Mouse (Mus musculus) hindbrain, postnatal 0 days (tissue): ENCODE measurements around the gene Fbxo30. TPM values are rescaled to one million over a fixed set of nuclear protein-coding genes. Genes with fewer than 3 reads are reported as not detected.

Source experiments
- ATAC-seq: fragments of 200-750 bp; cut with Nextera tagmentation; 2 replicates; pipeline ENCODE4 v1.8.0; 2017; ENCODE audit warnings: mild to moderate bottlenecking, moderate TSS enrichment, moderate library complexity
- DNase-seq: peaks from one replicate; pipeline ENCODE4 v3.0.0-alpha.2; 2015; ENCODE audit warnings: low spot score
- H3K27ac ChIP-seq: fragments of 300-500 bp; sonication (generic); 2 replicates; pipeline ENCODE4 v1.5.1; 2014; ENCODE audit warnings: mild to moderate bottlenecking
- H3K27me3 ChIP-seq: fragments of 300-500 bp; sonication (generic); 2 replicates; pipeline ENCODE4 v1.6.1; 2014; ENCODE audit warnings: low read length, mixed read lengths; ENCODE audit not compliant: insufficient read depth
- H3K36me3 ChIP-seq: fragments of 300-500 bp; sonication (generic); 2 replicates; pipeline ENCODE4 v1.6.1; 2014; ENCODE audit warnings: low read length, mixed read lengths; ENCODE audit not compliant: insufficient read depth
- H3K4me1 ChIP-seq: fragments of 300-500 bp; sonication (generic); 2 replicates; pipeline ENCODE4 v1.6.1; 2014; ENCODE audit warnings: antibody characterized with exemption, low read length, mixed read lengths; ENCODE audit not compliant: insufficient read depth
- H3K4me2 ChIP-seq: fragments of 300-500 bp; sonication (generic); 2 replicates; pipeline ENCODE4 v1.6.1; 2014; ENCODE audit warnings: low read depth, mild to moderate bottlenecking, low read length, moderate library complexity, mixed read lengths
- H3K4me3 ChIP-seq: fragments of 300-500 bp; sonication (generic); 2 replicates; pipeline ENCODE4 v1.5.1; 2014; ENCODE audit warnings: low read length
- H3K9ac ChIP-seq: fragments of 300-500 bp; sonication (generic); replicated peaks from 2 replicates; pipeline ENCODE4 v1.6.1; 2014; ENCODE audit warnings: mild to moderate bottlenecking, low read length, moderate library complexity, mixed read lengths
- H3K9me3 ChIP-seq: fragments of 300-500 bp; sonication (generic); 2 replicates; pipeline ENCODE4 v1.6.1; 2016; ENCODE audit warnings: low read length, mixed read lengths
- CTCF ChIP-seq: IDR thresholded peaks from 2 replicates; pipeline ENCODE4 v1.5.1; 2016; ENCODE audit warnings: antibody characterized with exemption, control low read depth, low read depth
- WGBS: fragments of 180-500 bp; shearing (Covaris S2); extraction: QIAGEN DNeasy Blood & Tissue Kit; methylation state at CpG from one replicate; pipeline ENCODE4 v1.1.7; 2014; 5-methylcytosine and 5-hydroxymethylcytosine counted together
- polyA plus RNA-seq: library from polyadenylated mRNA; unstranded; fragments of >200 nt; fragmentation: Nextera tagmentation; extraction: Ambion mirVana; gene quantifications from 2 replicates; pipeline ENCODE4 v1.2.1, GENCODE M21; 2015
- total RNA-seq: library from RNA; depleted of rRNA; stranded (reverse); fragments of >200 nt; gene quantifications from 2 replicates; pipeline ENCODE4 v1.2.3, GENCODE M21; 2014; rRNA removed

Fbxo30 gene
- total and polyA plus RNA-seq, 2 experiments from 2014 or later = 8.8 to 11.3 TPM

DNA sequence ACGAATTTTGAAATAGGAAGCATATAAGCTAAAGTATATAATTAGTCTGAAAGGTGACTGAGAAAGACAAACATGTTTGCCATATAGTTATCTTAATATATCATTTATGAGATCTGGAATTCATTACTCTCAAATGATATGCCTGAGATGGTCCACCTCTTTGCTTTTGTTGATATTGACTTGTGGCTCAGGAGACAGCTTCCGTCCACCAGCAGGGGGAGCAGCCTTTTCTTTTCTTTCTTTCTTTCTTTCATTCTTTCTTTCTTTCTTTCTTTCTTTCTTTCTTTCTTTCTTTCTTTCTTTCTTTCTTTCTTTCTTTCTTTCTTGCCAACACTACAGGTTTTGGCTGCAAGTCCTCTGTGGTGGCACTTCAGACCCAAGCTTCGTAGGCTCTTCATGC lies 45.4 kb downstream of the Fbxo30 start:
- TF ChIP-seq CTCF = peak; percentile 58
- Histone ChIP-seq H3K4me3 (no peak overlapping the region), H3K27ac (no peak overlapping the region), H3K27me3 (no peaks in the 10 kb centered on the region), H3K9ac (no peak overlapping the region), H3K4me1 (no peaks in the 10 kb centered on the region), H3K36me3 (no peaks in the 10 kb centered on the region), H3K9me3 (no peaks in the 10 kb centered on the region), H3K4me2 (no peak overlapping the region)
- no peak for DNase-seq
- ATAC-seq = no peak
- 97% methylated on average over 3 of the region's 3 CpGs for WGBS

- no peaks in the 10 kb centered on the region for H3K27me3 ChIP-seq
- no peaks in the 10 kb centered on the region for H3K36me3 ChIP-seq
- peak; percentile 96 for ATAC-seq
- under 1% methylated on average over 78 of the region's 106 CpGs for WGBS
- no peak for TF ChIP-seq CTCF
- H3K4me3 ChIP-seq = peak within 1 kb of the TSS; percentile 73
- H3K9me3 ChIP-seq = no peaks in the 10 kb centered on the region
- H3K4me1 ChIP-seq = no peaks in the 10 kb centered on the region
- DNase-seq = peak; percentile 85
- H3K27ac ChIP-seq = peak within 1 kb of the TSS; percentile 98
- peak within 1 kb of the TSS; percentile 68 for H3K4me2 ChIP-seq
- H3K9ac ChIP-seq = peak within 1 kb of the TSS; percentile 95
Observed at GRCm38 (mm10) chr10:11343205-11344141, 62.3 kb downstream of the Fbxo30 start, which contains the start of gene Epm2a. TSS of gene Epm2a (plus strand) at chr10:11343404.

DNA sequence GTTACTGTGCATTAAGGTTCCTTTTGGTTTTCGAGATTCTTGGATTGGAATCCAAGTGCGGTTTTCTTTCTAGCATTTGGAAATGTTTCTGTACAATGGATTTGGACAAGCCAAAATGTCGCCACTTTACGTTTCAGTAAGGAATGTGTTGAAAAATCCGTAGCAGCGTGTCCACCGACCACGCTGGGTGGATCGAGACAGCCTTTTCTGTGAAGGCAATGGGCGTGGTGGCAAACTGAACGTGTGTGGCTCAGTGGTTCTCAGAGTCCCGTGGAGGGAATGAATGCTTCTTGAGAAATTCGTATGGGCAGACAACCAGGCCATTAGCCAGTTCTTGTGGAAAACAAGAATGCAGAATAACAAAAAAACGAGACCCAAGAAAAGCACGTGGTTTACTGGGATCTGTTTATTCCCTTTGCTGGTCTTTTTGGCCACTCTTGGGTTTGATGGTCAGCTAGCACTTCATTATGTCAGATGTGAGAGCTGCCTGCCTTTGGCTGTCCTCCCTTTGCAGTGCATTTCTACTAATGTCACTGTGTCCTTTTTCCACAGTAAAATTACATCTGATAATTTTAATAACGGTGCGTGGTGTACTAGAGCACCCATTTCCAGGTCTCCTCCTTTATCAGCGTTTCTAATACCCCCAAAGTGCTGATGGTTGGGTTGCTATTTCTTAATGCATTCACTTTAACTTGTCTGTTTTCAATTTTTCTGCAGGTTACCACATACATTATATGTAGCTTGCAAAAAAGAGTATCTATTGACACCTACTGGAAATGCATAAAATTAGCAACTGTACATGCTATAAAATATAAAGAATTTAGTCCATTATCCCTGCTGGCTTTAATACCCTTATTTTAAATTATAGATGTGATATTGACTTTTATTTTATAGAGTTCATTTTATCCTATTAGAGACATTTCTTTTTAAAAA lies 63.7 kb downstream of the Fbxo30 start:
- H3K9me3 ChIP-seq = no peaks in the 10 kb centered on the region
- ATAC-seq = no peak
- no peak overlapping the region; the same call in 1 of the 2 replicates for H3K9ac ChIP-seq
- H3K36me3 ChIP-seq = no peaks in the 10 kb centered on the region
- H3K4me3 ChIP-seq = no peak overlapping the region
- no peaks in the 10 kb centered on the region for H3K4me1 ChIP-seq
- peak; percentile 31; the same call in 1 of the 2 replicates for TF ChIP-seq CTCF
- no peak for DNase-seq
- H3K27ac ChIP-seq = no peak overlapping the region
- no peaks in the 10 kb centered on the region for H3K27me3 ChIP-seq
- 72% methylated on average over 18 of the region's 18 CpGs for WGBS
- peak overlapping the region; percentile 68; the same call in 1 of the 2 replicates for H3K4me2 ChIP-seq

Other genes starting within 250 kb of the Fbxo30 start
- 28.5 and 29.8 TPM in 2 replicates for gene Grm1, start 199.0 kb upstream of the Fbxo30 start, total RNA-seq
- 13.9 and 14.0 TPM in 2 replicates for gene Grm1, start 199.0 kb upstream of the Fbxo30 start, polyA plus RNA-seq
- gene Shprh, start 131.9 kb upstream of the Fbxo30 start, total RNA-seq = 17.5 and 20.3 TPM in 2 replicates
- 16.2 TPM in 2 replicates for gene Shprh, start 131.9 kb upstream of the Fbxo30 start, polyA plus RNA-seq
- 33.1 and 36.7 TPM in 2 replicates for gene Epm2a, start 62.1 kb downstream of the Fbxo30 start, total RNA-seq
- gene Epm2a, start 62.1 kb downstream of the Fbxo30 start, polyA plus RNA-seq = 4.3 and 4.5 TPM in 2 replicates